Mouse (Mus musculus): ENCODE measurements around the gene Ppcs. TPM values are rescaled to one million over a fixed set of nuclear protein-coding genes. Genes with fewer than 3 reads are reported as not detected.

The Ppcs gene
- 1 to 10 TPM in 1 of 2 experiments, under 1 TPM in 1; 0.89 to 1.6 TPM for total RNA-seq (2023)

GRCm38 (mm10) chr4:119422294-119422964 lies at the start of gene Ppcs, which contains the start of gene Zmynd12:
Gene Ppcs, minus strand, starts transcription at chr4:119422420.
Gene Zmynd12, plus strand, starts transcription at chr4:119422814.

GRCm38 (mm10) chr4:119415072-119415753 lies 7.0 kb downstream of the Ppcs start, which contains the start of gene Ccdc30:
Gene Ccdc30, minus strand, starts transcription at chr4:119415521.

Other genes with a start within 250 kb of the Ppcs start
- gene Zfp691, start 248.2 kb downstream of the Ppcs start, total RNA-seq (2023) = 1 to 10 TPM; 3.9 to 6.7 TPM
- 10 to 100 TPM; 15.2 to 36.4 TPM for gene Ermap, start 232.4 kb downstream of the Ppcs start, total RNA-seq (2023)
- gene Svbp, start 227.1 kb downstream of the Ppcs start, total RNA-seq (2023) = 10 to 100 TPM; 11.8 to 13.4 TPM
- gene Tmem269, start 204.2 kb downstream of the Ppcs start, total RNA-seq (2023) = not detected
- 1 to 10 TPM; 3.3 to 3.5 TPM for gene AU022252, start 189.7 kb downstream of the Ppcs start, total RNA-seq (2023)
- gene P3h1, start 189.5 kb downstream of the Ppcs start, total RNA-seq (2023) = 1 to 10 TPM; 2.7 to 3.0 TPM
- not detected for gene Cldn19, start 167.0 kb downstream of the Ppcs start, total RNA-seq (2023)
- 100 to 1,000 TPM; 299 to 332 TPM for gene Ybx1, start 127.8 kb downstream of the Ppcs start, total RNA-seq (2023)
- 10 to 100 TPM; 21.5 to 22.1 TPM for gene Ppih, start 101.9 kb downstream of the Ppcs start, total RNA-seq (2023)
- gene Ccdc30, start 6.9 kb downstream of the Ppcs start, total RNA-seq (2023) = not detected
- not detected for gene Zmynd12, start 394 bp upstream of the Ppcs start, total RNA-seq (2023)
- gene Rimkla, start 70.2 kb upstream of the Ppcs start, total RNA-seq (2023) = not detected
- 10 to 100 TPM; 27.2 to 28.6 TPM for gene Foxj3, start 114.6 kb upstream of the Ppcs start, total RNA-seq (2023)
- 1 to 10 TPM in 1 of 2 experiments, under 1 TPM in 1; 0.73 to 2.8 TPM for gene Frg2f1, start 117.1 kb upstream of the Ppcs start, total RNA-seq (2023)
- gene Guca2a, start 215.3 kb upstream of the Ppcs start, total RNA-seq (2023) = not detected
- gene Guca2b, start 236.5 kb upstream of the Ppcs start, total RNA-seq (2023) = not detected

Data from neutrophil, adult 59 days (primary cell).